ENCODE assay signal across 8 mouse cellular contexts in genomic region chr2:30237199-30237880, GRCm38 (mm10). TPM values are rescaled to one million over a fixed set of nuclear protein-coding genes. Genes with fewer than 3 reads are reported as not detected.
DNase-seq lines count a peak whose midpoint lies in the region; ATAC-seq lines count a peak whose summit lies in the region.

Gene Lrrc8a (plus strand): TSS chr2:30237715.

- H3K4me3 ChIP-seq in hindbrain, embryonic 12.5 days = peak within 1 kb of the TSS; percentile 93

- peak; percentile 97 for ATAC-seq in hindbrain, embryonic 12.5 days (ENCODE audit: low FRiP score)

- H3K9me3 ChIP-seq in hindbrain, embryonic 12.5 days (replicated peaks) = no peaks in the 10 kb centered on the region

- H3K9ac ChIP-seq in hindbrain, embryonic 12.5 days = peak within 1 kb of the TSS; percentile 92

- peak; percentile 100 for DNase-seq in Muller cell, postnatal 12 days (ENCODE audit: inconsistent ontology term)
- DNase-seq in cerebellum, adult 9-11 months = peak; percentile 100
- peak; percentile 99 to 100 for DNase-seq in frontal cortex, postnatal 10 days (ENCODE audit: low spot score in 2 of 2)
- DNase-seq in layer of hippocampus, postnatal 14 days (ENCODE audit: low spot score in 2 of 2) = peak; percentile 99 to 100
- DNase-seq in lung, postnatal 14 days = peak; percentile 100
- peak; percentile 99 for DNase-seq in retina, adult 2 months (ENCODE audit: low read depth, low spot score)
- DNase-seq in thymus, postnatal 36 days = peak; percentile 100

- H3K4me2 ChIP-seq in hindbrain, embryonic 12.5 days (replicated peaks) = peak within 1 kb of the TSS; percentile 91

- peaks cover 25% of the 10 kb centered on the region for H3K36me3 ChIP-seq in hindbrain, embryonic 12.5 days

- under 1% methylated on average over 55 of the region's 67 CpGs for WGBS in hindbrain, embryonic 12.5 days

- peak within 1 kb of the TSS; percentile 95 for H3K27ac ChIP-seq in hindbrain, embryonic 12.5 days

- peaks cover 22% of the 10 kb centered on the region for H3K4me1 ChIP-seq in hindbrain, embryonic 12.5 days

- H3K27me3 ChIP-seq in hindbrain, embryonic 12.5 days = no peaks in the 10 kb centered on the region

RNA-seq across cellular contexts. Expression of gene Lrrc8a, which starts in this region (rescaled TPM):
- polyA plus RNA-seq in hindbrain, embryonic 12.5 days (2016; fragmentation: Nextera tagmentation; extraction: Ambion mirVana) = 39.3 and 42.2 TPM in 2 replicates
- total RNA-seq in layer of hippocampus, postnatal 14 days (2021) = 10 to 100 TPM; 66.5 to 72.5 TPM

Comparison
In these comparisons a context has a peak if more than half of its experiments do, and no peak if none do; other contexts are left out.
1. Peak in every context shown above with its lines: DNase-seq, ATAC-seq, H3K4me3 ChIP-seq and H3K27ac ChIP-seq.